Mouse (Mus musculus): Measurements from ENCODE around the gene Stxbp2. TPM values are rescaled to one million over a fixed set of nuclear protein-coding genes. Genes with fewer than 3 reads are reported as not detected.
A peak's percentile ranks its signal among the peaks of the same experiment; 100 is the strongest.

Gene Stxbp2
- total and polyA plus RNA-seq, 3 experiments = 81.1 to 186 (median 117) TPM

DNA sequence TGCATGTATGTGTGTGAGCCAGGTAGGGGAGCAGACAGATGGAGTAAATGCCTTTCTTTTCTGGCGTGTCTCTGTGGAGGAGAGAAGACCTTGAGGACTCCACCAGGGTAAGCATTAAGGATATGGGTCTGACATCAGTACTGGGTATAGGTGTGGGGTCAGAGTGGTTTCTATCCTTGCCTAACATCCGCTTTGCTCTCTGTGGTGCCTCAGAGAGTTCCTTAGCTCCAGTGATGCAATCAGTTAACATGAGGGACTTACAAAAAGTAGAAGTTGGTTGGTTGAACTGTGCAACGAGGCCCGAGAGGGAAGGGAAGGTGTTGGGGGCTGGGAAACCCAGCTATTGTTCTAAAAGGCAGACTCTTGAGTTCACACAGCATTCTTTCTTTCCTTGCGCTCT is 33.6 kb downstream of the Stxbp2 start:
- Histone ChIP-seq H3K36me3 (ENCODE audit: control insufficient read depth in 1 of 2, insufficient read depth in 2 of 2, low read length in 2 of 2) (peaks cover 0 to 4% of the 10 kb centered on the region in 2 experiments; a peak in 2 of 4 replicates), H3K79me2 (ENCODE audit: control insufficient read depth, insufficient read depth, low read length, poor library complexity) (no peaks in the 10 kb centered on the region), H3K27ac (ENCODE audit: control insufficient read depth, low read depth, low read length) (no peak overlapping the region), H3K27me3 (ENCODE audit: control insufficient read depth in 1 of 2, insufficient read depth in 2 of 2, low read length in 2 of 2) (peaks cover 0 to 4% of the 10 kb centered on the region in 2 experiments; a peak in 1 of 4 replicates), H3K4me1 (ENCODE audit: control insufficient read depth in 1 of 2, insufficient read depth in 2 of 2, low read length in 2 of 2) (peaks cover 0 to 10% of the 10 kb centered on the region in 2 experiments; a peak in 1 of 4 replicates), H3K4me3 (ENCODE audit: control insufficient read depth in 1 of 2, insufficient read depth in 1 of 2, low read depth in 2 of 2, low read length in 2 of 2) (no peak overlapping the region), H3K9me3 (replicated peaks; ENCODE audit: insufficient read depth, low read length) (no peaks in the 10 kb centered on the region), H3K9ac (ENCODE audit: control insufficient read depth, low read depth, low read length, poor library complexity, severe bottlenecking) (peak overlapping the region; percentile 21)
- TF ChIP-seq TCF12 (IDR thresholded peaks at IDR 0.05; ENCODE audit: low read depth, low read length) = no peak
- TF ChIP-seq MYC (IDR thresholded peaks at IDR 0.05; ENCODE audit: low read depth, low read length) = 0 out of 2 replicates have a peak, but pooled peaks have one; percentile 53
- 0 out of 2 replicates have a peak, but pooled peaks have one; percentile 24 for TF ChIP-seq GATA1 (IDR thresholded peaks at IDR 0.05; ENCODE audit: low read depth, low read length)
- TF ChIP-seq RAD21 (IDR thresholded peaks at IDR 0.05; ENCODE audit: low read depth, low read length) = no peak
- peak; percentile 66 for DNase-seq (ENCODE audit: low read depth, low spot score)

DNA sequence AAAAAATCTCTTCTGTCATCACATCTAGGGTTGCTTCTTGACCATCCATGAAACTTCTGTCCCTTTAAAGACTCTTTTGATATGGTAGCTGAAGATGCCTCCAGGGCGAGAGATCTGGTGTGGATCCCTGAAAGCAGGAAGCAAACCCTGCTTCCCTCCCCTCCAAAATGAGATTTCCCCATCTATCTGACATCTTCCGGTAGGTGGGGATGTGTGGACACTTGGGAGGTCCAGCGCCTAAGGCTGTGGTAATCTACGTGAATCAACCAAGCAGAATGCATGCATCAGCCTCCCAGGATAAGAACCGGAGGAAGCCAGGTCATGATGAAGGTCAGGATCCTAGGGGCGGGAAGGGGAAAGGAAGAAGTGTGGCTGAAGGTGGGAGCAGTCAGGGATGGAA is 34.8 kb downstream of the Stxbp2 start, which contains the start of gene Mcemp1:
Gene Mcemp1 (plus strand): TSS at position 248 of the 400 bp plus-strand sequence.
- H3K36me3 ChIP-seq (ENCODE audit: control insufficient read depth in 1 of 2, insufficient read depth in 2 of 2, low read length in 2 of 2) = peaks cover 0 to 4% of the 10 kb centered on the region in 2 experiments; a peak in 2 of 4 replicates
- peaks cover 0 to 4% of the 10 kb centered on the region in 2 experiments; a peak in 1 of 4 replicates for H3K27me3 ChIP-seq (ENCODE audit: control insufficient read depth in 1 of 2, insufficient read depth in 2 of 2, low read length in 2 of 2)
- no peaks in the 10 kb centered on the region for H3K9me3 ChIP-seq (replicated peaks; ENCODE audit: insufficient read depth, low read length)
- peak within 1 kb of the TSS; percentile 21 for H3K9ac ChIP-seq (ENCODE audit: control insufficient read depth, low read depth, low read length, poor library complexity, severe bottlenecking)
- no peak for DNase-seq (ENCODE audit: low read depth, low spot score)
- H3K27ac ChIP-seq (ENCODE audit: control insufficient read depth, low read depth, low read length) = no peak within 1 kb of the TSS
- peaks cover 0 to 10% of the 10 kb centered on the region in 2 experiments; a peak in 1 of 4 replicates for H3K4me1 ChIP-seq (ENCODE audit: control insufficient read depth in 1 of 2, insufficient read depth in 2 of 2, low read length in 2 of 2)
- H3K4me3 ChIP-seq (ENCODE audit: control insufficient read depth in 1 of 2, insufficient read depth in 1 of 2, low read depth in 2 of 2, low read length in 2 of 2) = no peak within 1 kb of the TSS
- H3K79me2 ChIP-seq (ENCODE audit: control insufficient read depth, insufficient read depth, low read length, poor library complexity) = no peaks in the 10 kb centered on the region
- no peak for TF ChIP-seq MXI1 (IDR thresholded peaks at IDR 0.05; ENCODE audit: low read depth, low read length)
- TF ChIP-seq SIN3A (IDR thresholded peaks at IDR 0.05; ENCODE audit: low read length) = no peak
- no peak for TF ChIP-seq USF1 (IDR thresholded peaks at IDR 0.05; ENCODE audit: low read depth, low read length)
- no peak for TF ChIP-seq ZMIZ1 (IDR thresholded peaks at IDR 0.05; ENCODE audit: low read depth, low read length)
- no peak for TF ChIP-seq MAZ (IDR thresholded peaks at IDR 0.05; ENCODE audit: low read depth, low read length)
- TF ChIP-seq SMC3 (IDR thresholded peaks at IDR 0.05; ENCODE audit: low read depth, low read length) = no peak
- no peak for TF ChIP-seq CTCF (IDR thresholded peaks at IDR 0.05 in 2 of 3, conservative IDR thresholded peaks at IDR 0.05 in 1 of 3; ENCODE audit: control insufficient read depth in 1 of 3, insufficient read depth in 1 of 3, low read depth in 2 of 3, low read length in 3 of 3, poor library complexity in 1 of 3, severe bottlenecking in 1 of 3)
- TF ChIP-seq ZNF384 (IDR thresholded peaks at IDR 0.05; ENCODE audit: low read depth, low read length) = no peak
- no peak for TF ChIP-seq NRF1 (IDR thresholded peaks at IDR 0.05; ENCODE audit: insufficient read depth, low read depth, low read length, poor library complexity, severe bottlenecking)
- TF ChIP-seq CHD1 (IDR thresholded peaks at IDR 0.05; ENCODE audit: low read depth, low read length) = no peak
- TF ChIP-seq TBP (IDR thresholded peaks at IDR 0.05; ENCODE audit: low read depth, low read length) = no peak
- TF ChIP-seq ELF1 (IDR thresholded peaks at IDR 0.05; ENCODE audit: low read depth, low read length) = no peak
- no peak for TF ChIP-seq CHD2 (IDR thresholded peaks at IDR 0.05; ENCODE audit: low read length)
- no peak for TF ChIP-seq NELFE (IDR thresholded peaks at IDR 0.05; ENCODE audit: low read depth, low read length)
- no peak for TF ChIP-seq JUND (IDR thresholded peaks at IDR 0.05; ENCODE audit: low read depth, low read length)
- TF ChIP-seq TCF12 (IDR thresholded peaks at IDR 0.05; ENCODE audit: low read depth, low read length) = no peak
